Mouse (Mus musculus): ENCODE data around the gene Dock3. TPM values are rescaled to one million over a fixed set of nuclear protein-coding genes. Genes with fewer than 3 reads are reported as not detected.

Dock3 gene
- polyA plus RNA-seq (2014; fragmentation: Nextera tagmentation; extraction: Ambion mirVana): 0.34 and 0.56 TPM in 2 replicates

DNA sequence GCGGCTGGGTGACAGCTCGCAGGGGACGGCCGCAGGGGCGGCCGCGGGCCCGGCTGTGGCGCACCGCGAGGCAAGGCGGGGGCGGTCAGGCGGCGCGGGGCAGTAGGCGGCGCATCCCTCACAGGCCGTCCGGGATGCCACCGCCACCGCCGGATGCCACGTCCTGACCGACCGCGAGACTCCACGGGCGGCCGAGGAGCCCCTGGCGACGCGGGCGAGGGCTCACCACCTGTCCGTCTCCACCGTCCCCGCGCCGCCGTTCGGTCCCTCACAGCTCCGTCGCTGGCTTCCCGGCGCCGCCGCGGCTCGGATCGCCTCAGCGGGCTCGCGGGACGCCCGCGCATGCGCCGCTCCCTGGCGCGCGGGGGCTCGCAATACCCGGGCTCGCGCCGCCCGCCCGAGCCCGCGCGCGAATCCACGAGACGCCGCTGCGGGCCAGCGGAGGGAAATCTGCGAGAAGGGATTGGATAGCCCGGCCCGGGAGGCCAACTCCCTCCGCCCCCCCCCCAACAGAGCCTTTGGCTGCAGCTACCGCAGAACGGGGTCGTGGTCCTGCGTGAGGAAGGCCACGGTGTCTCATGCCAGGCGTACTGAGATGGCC is at the start of gene Dock3:
Dock3 (minus strand) TSS at position 371 of the 601 bp plus-strand sequence.
- Histone ChIP-seq H3K27me3 (ENCODE audit: control insufficient read depth, insufficient read depth, low read length) (peaks cover 74% of the 10 kb centered on the region), H3K27ac (ENCODE audit: low read depth, low read length) (no peak within 1 kb of the TSS), H3K4me3 (ENCODE audit: low read depth, low read length) (peak within 1 kb of the TSS; percentile 63), H3K4me1 (ENCODE audit: control insufficient read depth, insufficient read depth, low read length) (0 out of 2 replicates have a peak, but pooled peaks cover 3% of the 10 kb centered on the region), H3K36me3 (ENCODE audit: control insufficient read depth, insufficient read depth, low read length) (no peaks in the 10 kb centered on the region), H3K9ac (ENCODE audit: low read depth, low read length) (peak within 1 kb of the TSS; percentile 50; the same call in 1 of the 2 replicates), H3K4me2 (peak within 1 kb of the TSS; percentile 99), H3K9me3 (replicated peaks; ENCODE audit: control insufficient read depth, low read length) (no peaks in the 10 kb centered on the region)
- ATAC-seq (replicated peaks; ENCODE audit: insufficient number of reproducible peaks, low FRiP score, low TSS enrichment): peak; percentile 61
- WGBS (ENCODE audit: insufficient replicate concordance): 0% methylated on average over 65 of the region's 87 CpGs

DNA sequence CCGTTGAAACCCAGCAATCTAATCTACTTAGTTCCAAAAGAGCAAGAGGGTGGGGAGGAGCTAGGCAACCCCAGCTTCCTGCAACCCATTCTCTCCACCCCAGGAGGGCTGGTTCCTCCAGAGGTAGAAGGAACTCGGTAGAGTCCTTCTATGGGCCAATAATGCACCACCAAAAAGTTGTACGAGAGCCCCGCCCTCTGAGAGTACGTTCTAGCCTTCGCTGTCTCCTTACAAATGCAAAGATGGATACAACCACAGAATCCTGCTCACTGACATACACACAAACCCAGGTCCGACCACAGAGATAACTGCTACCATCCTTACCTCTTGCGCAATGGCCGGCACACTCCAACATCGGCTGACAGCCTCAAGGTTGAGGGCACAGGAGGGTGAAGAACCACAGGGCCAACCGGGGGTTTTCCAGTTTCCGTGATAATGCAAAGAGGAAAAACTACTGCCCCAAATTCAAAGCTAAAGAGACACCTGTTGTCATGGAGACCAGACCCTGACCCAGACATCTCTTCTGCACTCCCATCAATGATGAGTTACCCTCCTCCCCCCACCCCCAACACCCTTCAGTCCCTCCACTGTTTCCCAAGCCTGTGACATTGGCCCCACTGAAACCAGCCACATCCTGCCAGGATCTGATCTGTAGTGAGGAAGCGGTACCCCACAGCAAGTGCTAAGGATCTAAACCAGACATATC is 48.8 kb upstream of the Dock3 start:
- WGBS (ENCODE audit: insufficient replicate concordance): 32% methylated on average over 13 of the region's 13 CpGs
- H3K4me3 ChIP-seq (ENCODE audit: low read depth, low read length): no peak overlapping the region
- no peak for ATAC-seq (replicated peaks; ENCODE audit: insufficient number of reproducible peaks, low FRiP score, low TSS enrichment)

GRCm38 (mm10) chr9:107279378-107280321 is 47.9 kb upstream of the Dock3 start:
- H3K27me3 ChIP-seq (ENCODE audit: control insufficient read depth, insufficient read depth, low read length): no peaks in the 10 kb centered on the region; the same call in 1 of the 2 replicates
- H3K9me3 ChIP-seq (replicated peaks; ENCODE audit: control insufficient read depth, low read length): no peaks in the 10 kb centered on the region
- peak overlapping the region; percentile 52; the same call in 1 of the 2 replicates for H3K9ac ChIP-seq (ENCODE audit: low read depth, low read length)
- peak; percentile 35; the same call in 1 of the 2 replicates for ATAC-seq (replicated peaks; ENCODE audit: insufficient number of reproducible peaks, low FRiP score, low TSS enrichment)
- no peaks in the 10 kb centered on the region for H3K36me3 ChIP-seq (ENCODE audit: control insufficient read depth, insufficient read depth, low read length)
- WGBS (ENCODE audit: insufficient replicate concordance): 18% methylated on average over 16 of the region's 16 CpGs
- H3K27ac ChIP-seq (ENCODE audit: low read depth, low read length): no peak overlapping the region; the same call in 1 of the 2 replicates
- H3K4me3 ChIP-seq (ENCODE audit: low read depth, low read length): no peak overlapping the region
- peaks cover 16% of the 10 kb centered on the region for H3K4me1 ChIP-seq (ENCODE audit: control insufficient read depth, insufficient read depth, low read length)
- H3K4me2 ChIP-seq: peak overlapping the region; percentile 49

More for the DNA sequence above, 48.8 kb upstream of the Dock3 start:
- Histone ChIP-seq H3K36me3 (ENCODE audit: control insufficient read depth, insufficient read depth, low read length) (no peaks in the 10 kb centered on the region), H3K4me1 (ENCODE audit: control insufficient read depth, insufficient read depth, low read length) (peaks cover 16% of the 10 kb centered on the region), H3K9ac (ENCODE audit: low read depth, low read length) (peak overlapping the region; percentile 52; the same call in 1 of the 2 replicates), H3K4me2 (peak overlapping the region; percentile 49), H3K9me3 (replicated peaks; ENCODE audit: control insufficient read depth, low read length) (no peaks in the 10 kb centered on the region), H3K27ac (ENCODE audit: low read depth, low read length) (no peak overlapping the region; the same call in 1 of the 2 replicates), H3K27me3 (ENCODE audit: control insufficient read depth, insufficient read depth, low read length) (no peaks in the 10 kb centered on the region; the same call in 1 of the 2 replicates)

- H3K9me3 ChIP-seq (replicated peaks; ENCODE audit: control insufficient read depth, low read length): no peaks in the 10 kb centered on the region
- no peak overlapping the region for H3K4me3 ChIP-seq (ENCODE audit: low read depth, low read length)
- ATAC-seq (replicated peaks; ENCODE audit: insufficient number of reproducible peaks, low FRiP score, low TSS enrichment): no peak
- no peak overlapping the region for H3K27ac ChIP-seq (ENCODE audit: low read depth, low read length)
- WGBS (ENCODE audit: insufficient replicate concordance): 50% methylated on average over 8 of the region's 8 CpGs
- H3K4me2 ChIP-seq: no peak overlapping the region
- peaks cover 16% of the 10 kb centered on the region for H3K4me1 ChIP-seq (ENCODE audit: control insufficient read depth, insufficient read depth, low read length)
- H3K9ac ChIP-seq (ENCODE audit: low read depth, low read length): no peak overlapping the region
- H3K36me3 ChIP-seq (ENCODE audit: control insufficient read depth, insufficient read depth, low read length): no peaks in the 10 kb centered on the region
- no peaks in the 10 kb centered on the region; the same call in 1 of the 2 replicates for H3K27me3 ChIP-seq (ENCODE audit: control insufficient read depth, insufficient read depth, low read length)
These were observed 47.0 kb upstream of the Dock3 start for GRCm38 (mm10) chr9:107278527-107279377.

- Histone ChIP-seq H3K4me2 (no peak overlapping the region), H3K4me3 (ENCODE audit: low read depth, low read length) (no peak overlapping the region), H3K36me3 (ENCODE audit: control insufficient read depth, insufficient read depth, low read length) (no peaks in the 10 kb centered on the region), H3K27me3 (ENCODE audit: control insufficient read depth, insufficient read depth, low read length) (no peaks in the 10 kb centered on the region; the same call in 1 of the 2 replicates), H3K4me1 (ENCODE audit: control insufficient read depth, insufficient read depth, low read length) (peaks cover 18% of the 10 kb centered on the region), H3K9me3 (replicated peaks; ENCODE audit: control insufficient read depth, low read length) (no peaks in the 10 kb centered on the region), H3K27ac (ENCODE audit: low read depth, low read length) (no peak overlapping the region), H3K9ac (ENCODE audit: low read depth, low read length) (no peak overlapping the region)
- no peak for ATAC-seq (replicated peaks; ENCODE audit: insufficient number of reproducible peaks, low FRiP score, low TSS enrichment)
- WGBS (ENCODE audit: insufficient replicate concordance): 41% methylated on average over 4 of the region's 4 CpGs
These were observed 46.4 kb upstream of the Dock3 start for GRCm38 (mm10) chr9:107278126-107278525.

DNA sequence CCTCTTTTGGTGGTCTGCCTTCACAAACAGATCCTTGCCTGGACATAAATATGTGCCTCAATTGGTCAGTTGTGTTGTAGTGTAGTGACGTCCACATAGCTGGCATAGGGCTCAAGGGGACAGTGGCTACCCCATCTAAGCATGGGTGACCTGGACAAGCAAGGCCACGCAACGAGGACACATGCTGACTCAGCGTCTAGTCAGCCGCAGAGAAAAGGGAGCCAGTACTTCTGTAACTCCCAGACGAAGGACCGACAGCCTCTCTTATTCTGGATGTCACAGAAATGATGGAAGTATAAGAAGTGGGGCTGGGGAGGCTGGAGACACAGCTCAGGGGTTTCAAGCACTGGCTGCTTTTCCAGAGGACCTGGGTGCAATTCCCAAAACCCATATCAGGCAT is 45.9 kb upstream of the Dock3 start:
- Histone ChIP-seq H3K36me3 (ENCODE audit: control insufficient read depth, insufficient read depth, low read length) (no peaks in the 10 kb centered on the region), H3K4me2 (no peak overlapping the region), H3K9ac (ENCODE audit: low read depth, low read length) (no peak overlapping the region), H3K9me3 (replicated peaks; ENCODE audit: control insufficient read depth, low read length) (no peaks in the 10 kb centered on the region), H3K4me3 (ENCODE audit: low read depth, low read length) (no peak overlapping the region), H3K4me1 (ENCODE audit: control insufficient read depth, insufficient read depth, low read length) (peaks cover 18% of the 10 kb centered on the region), H3K27ac (ENCODE audit: low read depth, low read length) (no peak overlapping the region), H3K27me3 (ENCODE audit: control insufficient read depth, insufficient read depth, low read length) (no peaks in the 10 kb centered on the region; the same call in 1 of the 2 replicates)
- no peak for ATAC-seq (replicated peaks; ENCODE audit: insufficient number of reproducible peaks, low FRiP score, low TSS enrichment)
- 81% methylated on average over 7 of the region's 7 CpGs for WGBS (ENCODE audit: insufficient replicate concordance)

- Histone ChIP-seq H3K27me3 (ENCODE audit: control insufficient read depth, insufficient read depth, low read length) (no peaks in the 10 kb centered on the region; the same call in 1 of the 2 replicates), H3K9me3 (replicated peaks; ENCODE audit: control insufficient read depth, low read length) (no peaks in the 10 kb centered on the region), H3K4me1 (ENCODE audit: control insufficient read depth, insufficient read depth, low read length) (peaks cover 18% of the 10 kb centered on the region), H3K4me2 (no peak overlapping the region), H3K4me3 (ENCODE audit: low read depth, low read length) (no peak overlapping the region), H3K36me3 (ENCODE audit: control insufficient read depth, insufficient read depth, low read length) (no peaks in the 10 kb centered on the region), H3K27ac (ENCODE audit: low read depth, low read length) (no peak overlapping the region), H3K9ac (ENCODE audit: low read depth, low read length) (no peak overlapping the region)
- ATAC-seq (replicated peaks; ENCODE audit: insufficient number of reproducible peaks, low FRiP score, low TSS enrichment): no peak
- 75% methylated on average over 5 of the region's 5 CpGs for WGBS (ENCODE audit: insufficient replicate concordance)
These were observed 44.0 kb upstream of the Dock3 start for GRCm38 (mm10) chr9:107275710-107276109.
